Mouse (Mus musculus) layer of hippocampus, adult 18-20 months (tissue): ENCODE measurements around the gene Tmem108. TPM values are rescaled to one million over a fixed set of nuclear protein-coding genes. Genes with fewer than 3 reads are reported as not detected.
A peak's percentile ranks its signal among the peaks of the same experiment; 100 is the strongest.

Experiments
- DNase-seq, 2 experiments: peaks; one replicate each; pipeline ENCODE4 v3.0.0; 2022; ENCODE audit warnings: low spot score in 2 of 2
- total RNA-seq, 2 experiments: library from RNA; stranded (reverse); gene quantifications; 2 replicates each; pipeline ENCODE4 v1.2.3; 2021

The Tmem108 gene
- total RNA-seq, 2 experiments from 2014 or later: 32.1 to 35.4 TPM

DNA sequence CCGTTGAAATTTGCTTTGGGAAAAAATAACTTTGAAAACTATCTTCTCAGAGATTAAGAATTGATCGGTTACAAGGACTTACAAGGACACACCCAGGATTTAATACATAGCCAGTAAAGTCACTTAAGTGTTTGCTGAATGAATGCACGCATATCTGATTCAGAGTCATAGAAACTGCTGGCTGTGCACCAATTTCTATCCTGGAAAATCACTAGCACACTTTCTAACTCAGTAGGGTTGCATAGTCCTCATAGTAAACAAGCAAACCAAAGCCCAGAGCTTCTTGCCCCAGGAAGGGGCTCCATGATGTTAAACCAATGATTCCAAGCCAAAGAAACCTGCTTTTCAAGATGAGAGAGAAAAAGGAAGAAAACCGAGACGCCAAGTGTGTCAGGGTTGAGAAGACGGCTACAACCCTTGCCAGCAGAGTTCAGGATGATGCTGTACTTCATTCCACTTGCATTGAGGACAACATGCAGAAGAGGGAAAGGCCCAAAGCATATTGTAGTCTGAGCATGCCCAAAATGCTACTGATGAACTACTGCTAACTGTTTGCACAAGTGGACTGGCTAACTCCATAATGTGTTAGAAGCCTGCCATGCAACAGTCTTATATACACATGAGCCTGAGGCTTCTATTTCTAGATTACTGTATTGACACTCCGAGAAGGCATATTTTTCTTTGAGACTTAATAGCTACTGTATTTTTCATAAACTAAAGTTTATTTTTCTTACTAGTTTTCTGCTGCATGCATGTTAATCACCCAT is 167.0 kb downstream of the Tmem108 start:
- DNase-seq: peak in 1 of 2 experiments; percentile 50

- no peak for DNase-seq
Observed at GRCm38 (mm10) chr9:103593079-103593478, 168.6 kb downstream of the Tmem108 start.

DNA sequence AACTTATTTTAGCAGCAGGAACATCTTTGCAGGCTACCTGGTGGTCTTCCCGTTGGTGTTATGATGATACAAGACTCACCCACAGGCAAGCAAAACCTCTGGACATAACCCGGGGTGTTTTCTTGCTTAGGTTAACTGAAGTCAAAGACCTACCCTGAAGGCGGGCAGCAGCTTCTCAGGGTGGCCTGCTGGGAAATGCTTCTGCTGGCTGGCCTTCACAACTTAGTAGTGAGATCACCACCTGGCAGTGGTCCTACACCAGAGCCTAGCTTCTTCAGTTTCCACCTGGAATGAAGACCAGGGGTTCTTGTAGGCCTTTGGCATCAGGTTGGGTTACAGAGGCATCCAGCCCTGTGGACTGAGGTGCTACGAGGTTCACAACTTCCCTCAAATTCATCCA is 169.7 kb downstream of the Tmem108 start:
- DNase-seq: no peak

DNA sequence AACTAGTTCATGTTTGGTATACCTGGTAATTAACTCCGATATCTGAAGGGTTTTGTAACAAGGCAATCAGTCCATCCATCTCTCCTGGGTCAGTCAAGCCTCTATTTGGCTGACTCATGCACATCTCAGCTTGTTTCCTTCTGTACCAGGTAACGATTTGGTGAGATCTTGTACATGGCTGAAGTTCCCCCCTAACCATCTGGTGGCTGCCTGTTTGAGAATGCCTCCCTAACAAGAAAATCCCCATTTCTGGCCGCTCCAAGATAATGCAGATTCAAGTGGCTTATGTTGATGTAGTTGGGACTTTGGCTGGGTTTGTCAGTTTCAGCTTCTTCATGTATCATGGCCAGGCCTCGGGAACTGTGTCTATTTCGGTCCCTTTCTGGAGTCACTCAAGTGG is 170.8 kb downstream of the Tmem108 start:
- no peak for DNase-seq

GRCm38 (mm10) chr9:103584865-103585264 is 176.8 kb downstream of the Tmem108 start:
- peak; percentile 63 to 83 for DNase-seq

DNA sequence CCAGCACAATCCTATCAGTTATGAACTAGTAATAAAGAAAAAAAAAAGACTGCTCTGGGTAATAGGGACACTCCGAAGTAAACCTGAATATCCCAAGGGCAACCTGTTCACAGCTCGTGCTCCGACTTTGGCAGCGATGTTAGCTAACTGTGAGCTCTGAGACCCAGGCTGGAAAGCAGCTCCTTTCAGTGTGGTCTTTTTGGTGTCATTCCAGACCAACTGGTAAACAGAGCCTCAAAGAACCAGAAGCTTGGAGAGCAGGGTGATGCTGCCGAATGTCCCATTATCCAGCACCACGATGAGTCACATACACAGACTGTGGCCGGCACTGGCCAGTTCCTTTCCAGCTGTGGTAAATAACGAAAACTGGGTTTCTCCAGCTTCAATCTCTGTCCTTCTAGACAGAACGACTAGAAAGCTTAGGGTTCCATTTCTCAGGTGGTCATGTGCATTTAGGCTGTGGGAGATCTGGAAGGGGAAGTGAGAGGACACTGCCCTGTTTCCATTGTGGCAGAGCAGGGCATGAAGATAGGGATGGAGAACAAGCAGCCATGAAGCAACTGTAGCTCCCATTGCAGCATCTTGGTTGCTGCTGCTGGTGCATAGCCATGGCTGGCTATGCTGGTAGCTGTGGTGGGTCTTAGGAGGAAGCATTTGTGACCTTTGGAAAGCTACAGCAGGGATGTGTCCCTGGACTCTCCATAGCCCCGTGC is 179.2 kb downstream of the Tmem108 start:
- DNase-seq: no peak

DNA sequence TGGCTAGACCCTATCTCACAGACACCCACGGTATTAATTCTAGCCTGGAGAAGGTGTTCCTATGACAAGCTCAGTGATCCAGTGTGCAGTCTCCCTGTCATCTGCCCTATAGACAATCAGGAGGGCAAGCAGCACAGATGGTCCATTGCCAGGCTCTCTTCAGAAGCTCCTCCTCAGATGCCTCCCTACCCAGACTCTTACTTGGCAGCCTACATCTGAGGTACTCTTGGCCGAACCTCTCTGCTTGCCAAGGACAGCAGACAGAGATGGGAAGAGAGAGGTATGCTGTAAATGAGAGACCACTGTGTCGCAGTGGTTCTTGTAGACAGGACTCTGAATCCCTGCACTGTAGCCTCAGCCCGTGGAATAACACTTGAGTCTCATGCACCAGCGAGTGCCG is 181.0 kb downstream of the Tmem108 start:
- no peak for DNase-seq

- no peak for DNase-seq
Observed at GRCm38 (mm10) chr9:103580186-103580585, 181.5 kb downstream of the Tmem108 start.

- DNase-seq: no peak
Observed at GRCm38 (mm10) chr9:103579411-103580026, 182.1 kb downstream of the Tmem108 start.

GRCm38 (mm10) chr9:103577731-103578130 is 183.9 kb downstream of the Tmem108 start:
- no peak for DNase-seq

DNA sequence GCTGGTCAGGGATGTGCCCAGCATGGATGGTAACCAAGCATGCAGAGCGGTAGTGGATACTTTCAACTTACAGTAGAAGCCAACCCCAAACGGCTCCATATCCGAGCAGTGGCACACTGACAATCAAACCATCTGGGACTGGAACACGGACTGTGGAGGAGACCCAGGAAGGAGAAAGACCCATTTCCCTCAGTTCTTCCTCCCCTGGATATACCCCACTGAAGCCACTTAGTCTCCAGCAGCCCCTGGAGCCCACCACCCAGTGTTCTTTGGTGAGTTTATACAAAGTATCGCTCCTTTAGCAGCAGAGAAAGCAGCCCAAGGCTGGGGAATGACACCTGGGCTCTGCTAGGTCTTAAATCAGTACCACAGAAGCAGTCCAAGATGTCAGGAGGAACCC is 184.5 kb downstream of the Tmem108 start:
- DNase-seq: no peak

DNA sequence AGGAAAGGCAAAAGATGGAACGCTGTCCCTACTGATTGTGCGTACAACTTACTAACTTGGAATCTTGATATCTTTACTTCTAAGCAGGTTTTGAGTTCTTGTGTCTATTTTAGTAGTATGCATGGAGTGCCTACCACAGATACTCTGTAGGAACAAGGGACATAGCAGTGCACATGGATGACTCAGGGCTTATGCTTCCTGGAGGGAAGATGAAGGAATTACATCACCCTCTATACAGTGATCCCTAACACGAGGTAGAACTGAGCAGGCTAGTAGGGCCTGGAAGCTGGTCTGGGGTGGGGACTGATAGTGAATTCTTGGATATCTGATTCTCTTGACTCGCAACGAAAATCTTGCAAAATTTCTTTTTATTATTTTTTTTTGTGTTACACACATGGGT is 185.7 kb downstream of the Tmem108 start:
- no peak for DNase-seq

DNA sequence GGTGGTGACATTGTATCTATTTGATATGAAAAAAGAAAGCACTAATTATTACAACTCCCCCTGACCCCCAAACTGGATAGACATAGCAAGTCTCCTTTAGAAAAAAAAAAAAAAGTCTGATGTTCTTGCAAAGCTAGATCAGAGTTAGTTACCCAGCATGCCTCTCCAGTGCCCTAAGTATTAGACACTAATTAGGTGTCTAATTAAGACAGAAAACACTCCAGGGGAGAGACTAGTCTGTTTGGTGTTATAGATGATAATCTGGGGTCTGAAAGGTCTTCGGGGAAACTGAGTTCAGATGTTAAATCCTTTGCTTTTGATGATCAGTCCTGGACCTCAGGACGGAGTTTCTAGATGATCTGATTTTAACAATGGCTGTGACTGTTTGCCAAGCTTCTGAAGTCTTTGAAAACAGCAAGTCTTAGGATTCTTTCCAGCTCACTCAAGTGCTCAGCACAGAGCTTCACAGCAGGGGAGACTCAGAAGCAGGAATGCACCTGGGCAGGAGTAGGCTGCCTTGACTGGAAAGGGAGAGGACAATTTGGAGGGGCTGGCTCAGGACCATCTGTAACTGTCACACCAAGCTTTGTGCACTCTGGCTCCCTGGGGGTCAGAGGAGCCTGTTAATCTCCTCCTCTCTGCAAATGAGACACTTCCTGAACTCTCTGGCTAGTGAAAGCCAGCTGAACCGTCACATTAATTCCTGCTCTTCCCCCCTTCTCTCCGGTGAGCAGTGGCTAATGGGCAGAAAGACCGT is 187.5 kb downstream of the Tmem108 start:
- no peak for DNase-seq

DNA sequence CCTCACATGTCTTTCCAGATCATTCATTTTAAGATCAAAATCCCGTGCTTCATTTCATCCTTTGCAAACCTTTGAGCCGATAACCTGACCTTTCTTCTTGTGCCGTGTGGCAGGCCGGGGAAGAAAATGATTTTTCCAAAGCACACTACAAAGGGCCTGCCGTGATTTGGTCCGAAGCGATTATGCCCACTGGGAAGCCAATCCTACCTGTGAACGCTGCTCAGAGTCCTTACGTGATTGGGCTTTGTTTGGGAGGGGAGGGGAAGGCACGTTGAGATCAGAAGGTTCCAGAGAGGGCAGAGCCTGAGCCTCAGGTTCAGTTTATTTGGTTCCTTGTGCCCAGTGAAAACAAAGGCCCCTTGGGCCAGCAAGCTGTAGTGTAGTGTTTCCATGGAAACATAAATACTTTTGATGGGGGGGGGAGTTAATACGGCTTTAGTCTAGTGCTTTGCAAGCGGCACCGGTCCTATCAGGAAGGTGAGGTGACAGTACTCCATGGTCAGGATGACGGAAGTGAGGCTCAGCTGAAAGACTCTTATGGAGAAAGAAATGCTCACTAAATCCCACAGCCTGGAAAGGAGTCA is 191.4 kb downstream of the Tmem108 start:
- no peak for DNase-seq

- no peak for DNase-seq
Observed at GRCm38 (mm10) chr9:103568983-103569382, 192.7 kb downstream of the Tmem108 start.

DNA sequence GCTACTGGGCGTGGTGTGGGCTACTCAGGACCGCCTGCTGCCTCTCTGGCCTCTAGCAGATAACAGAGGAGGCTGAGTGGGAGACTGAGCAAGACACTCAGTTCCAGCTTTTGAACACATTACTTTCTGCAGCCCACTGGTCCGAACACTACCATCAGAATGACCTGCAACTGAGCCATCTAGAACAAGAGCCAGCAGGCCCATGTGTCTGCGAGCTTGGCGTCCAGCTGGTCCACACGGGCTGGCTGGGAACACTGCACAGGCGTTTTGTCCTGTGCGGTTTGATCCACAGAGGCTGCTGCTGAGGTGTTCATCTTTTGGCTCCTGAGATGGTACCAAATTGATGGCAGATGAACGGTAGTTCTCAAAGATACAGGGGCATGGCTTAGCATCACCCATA is 196.5 kb downstream of the Tmem108 start:
- no peak for DNase-seq

DNA sequence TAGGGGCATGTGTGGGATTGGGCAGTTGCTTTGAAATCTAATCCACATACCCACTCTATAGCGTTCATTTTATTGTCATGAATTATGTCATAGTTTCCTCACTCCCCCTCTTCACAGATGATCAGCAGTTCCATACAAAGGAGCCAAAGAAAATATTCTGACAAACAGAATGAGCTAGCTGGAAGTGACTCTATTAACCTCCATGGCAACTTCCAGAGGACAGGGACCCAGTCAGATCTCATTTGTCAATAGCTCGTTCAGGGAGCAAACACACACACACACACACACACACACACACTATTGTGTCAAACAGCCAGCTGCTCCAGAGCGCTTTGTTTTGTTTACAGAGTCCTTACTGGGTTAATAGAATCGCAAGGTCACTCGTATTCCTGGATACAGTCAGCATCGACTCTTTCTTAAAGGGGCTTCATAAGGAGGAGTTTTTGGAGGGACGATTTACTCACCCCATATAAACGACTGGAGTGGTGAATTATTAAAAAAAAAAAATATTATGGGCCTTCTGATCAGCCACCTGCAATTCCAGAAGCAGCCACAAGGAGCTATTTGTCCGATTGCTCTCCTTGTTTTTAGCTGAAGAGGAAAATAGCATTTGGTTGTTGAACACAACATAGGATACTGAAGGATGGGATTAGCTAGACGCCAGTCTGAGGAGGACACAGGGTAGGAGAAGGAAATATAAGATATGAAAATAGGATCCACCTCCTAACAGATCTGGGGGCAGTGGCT is 197.6 kb downstream of the Tmem108 start:
- DNase-seq: peak in 1 of 2 experiments; percentile 63

- DNase-seq: no peak
Observed at GRCm38 (mm10) chr9:103562063-103562462, 199.6 kb downstream of the Tmem108 start.

DNA sequence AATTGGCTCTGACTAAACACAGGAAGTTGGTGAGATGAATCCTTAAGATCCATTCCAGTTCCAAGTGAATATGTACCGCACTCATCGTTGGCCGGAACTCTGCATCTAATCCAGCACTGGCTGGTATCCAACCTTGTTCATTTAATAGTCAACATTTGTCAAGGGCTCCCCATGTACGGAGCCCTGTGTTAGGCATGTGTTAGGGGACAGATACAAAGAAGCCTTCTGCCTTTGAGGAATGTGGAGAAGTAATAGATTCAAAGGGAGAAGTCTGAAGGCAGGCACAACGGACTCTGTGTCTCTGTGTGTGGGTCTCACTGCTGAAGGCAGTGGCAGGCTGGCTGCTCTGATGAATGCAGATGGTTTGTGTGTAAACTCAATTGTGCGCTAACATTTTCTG is 202.9 kb downstream of the Tmem108 start:
- peak; percentile 28 to 55 for DNase-seq

DNA sequence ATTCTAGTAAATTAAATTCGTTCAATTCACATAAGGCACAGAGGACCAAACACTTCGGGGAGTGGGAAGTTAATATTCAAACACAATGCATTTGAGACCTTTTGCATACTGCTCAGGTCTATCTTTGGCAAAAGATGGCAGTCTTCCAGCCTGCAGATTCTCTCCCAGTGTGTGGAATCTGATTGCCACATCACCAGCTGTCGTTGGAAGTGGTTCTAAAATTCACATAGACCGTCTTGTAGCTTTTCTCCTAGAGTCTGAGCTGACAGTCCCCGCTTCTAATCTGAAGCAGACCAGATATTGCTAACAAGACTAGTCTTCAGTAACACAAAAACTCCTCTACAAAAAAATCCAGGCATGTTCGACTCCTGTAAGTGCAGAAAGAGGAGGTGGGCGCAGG is 203.4 kb downstream of the Tmem108 start:
- DNase-seq: peak; percentile 55 to 84
